Mouse (Mus musculus): ENCODE measurements around the gene Daw1. TPM values are rescaled to one million over a fixed set of nuclear protein-coding genes. Genes with fewer than 3 reads are reported as not detected.

Gene Daw1
- polyA plus RNA-seq, 1 experiment, result not detected

DNA sequence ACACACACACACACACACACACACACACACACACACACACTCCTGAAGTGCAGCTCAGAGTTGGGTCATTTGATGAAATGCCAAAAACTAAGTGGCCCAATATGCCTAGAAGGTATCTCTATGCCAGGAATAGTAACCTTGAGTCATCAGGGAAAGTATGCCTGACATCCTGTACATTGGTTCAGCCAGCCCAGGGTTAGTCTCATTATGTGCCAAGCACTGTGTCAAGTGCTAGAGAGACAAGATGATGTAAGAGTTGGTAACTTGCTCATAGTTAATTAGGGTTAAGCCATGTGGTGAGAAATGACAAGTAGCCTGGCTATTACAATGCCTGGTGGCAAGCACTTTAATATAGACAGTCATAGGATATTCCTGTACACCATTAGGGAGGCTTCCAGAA, 39.6 kb upstream of the Daw1 start:
- no peaks in the 10 kb centered on the region for H3K36me3 ChIP-seq (ENCODE audit: control insufficient read depth, insufficient read depth, low read length, poor library complexity, severe bottlenecking)
- H3K9me3 ChIP-seq (replicated peaks; ENCODE audit: control insufficient read depth, insufficient read depth, low read length, poor library complexity, severe bottlenecking), result no peaks in the 10 kb centered on the region
- no peaks in the 10 kb centered on the region for H3K4me1 ChIP-seq (ENCODE audit: control insufficient read depth, insufficient read depth, low read length)
- H3K9ac ChIP-seq (ENCODE audit: low read depth, poor library complexity, severe bottlenecking), result no peak overlapping the region
- no peak overlapping the region for H3K4me3 ChIP-seq (ENCODE audit: low read depth, low read length)
- TF ChIP-seq EP300 (IDR thresholded peaks at IDR 0.05; ENCODE audit: insufficient read depth, low read depth, low read length) (no peak), POLR2A (IDR thresholded peaks at IDR 0.05; ENCODE audit: insufficient read depth, low read length) (no peak), CTCF (IDR thresholded peaks at IDR 0.05; ENCODE audit: low read depth, low read length) (no peak)
- no peaks in the 10 kb centered on the region for H3K27me3 ChIP-seq (ENCODE audit: control insufficient read depth, insufficient read depth, low read length, poor library complexity, severe bottlenecking)
- H3K27ac ChIP-seq (ENCODE audit: insufficient read depth, low read length), result no peak overlapping the region

GRCm38 (mm10) chr1:83120312-83120711, 39.2 kb upstream of the Daw1 start:
- TF ChIP-seq POLR2A (IDR thresholded peaks at IDR 0.05; ENCODE audit: insufficient read depth, low read length) (no peak), CTCF (IDR thresholded peaks at IDR 0.05; ENCODE audit: low read depth, low read length) (no peak), EP300 (IDR thresholded peaks at IDR 0.05; ENCODE audit: insufficient read depth, low read depth, low read length) (no peak)

GRCm38 (mm10) chr1:83123201-83123600, 36.4 kb upstream of the Daw1 start:
- H3K9me3 ChIP-seq (replicated peaks; ENCODE audit: control insufficient read depth, insufficient read depth, low read length, poor library complexity, severe bottlenecking), result no peaks in the 10 kb centered on the region
- H3K4me3 ChIP-seq (ENCODE audit: low read depth, low read length), result no peak overlapping the region
- no peaks in the 10 kb centered on the region for H3K4me1 ChIP-seq (ENCODE audit: control insufficient read depth, insufficient read depth, low read length)
- H3K27ac ChIP-seq (ENCODE audit: insufficient read depth, low read length), result no peak overlapping the region
- no peaks in the 10 kb centered on the region for H3K36me3 ChIP-seq (ENCODE audit: control insufficient read depth, insufficient read depth, low read length, poor library complexity, severe bottlenecking)
- TF ChIP-seq POLR2A (IDR thresholded peaks at IDR 0.05; ENCODE audit: insufficient read depth, low read length) (no peak), CTCF (IDR thresholded peaks at IDR 0.05; ENCODE audit: low read depth, low read length) (no peak), EP300 (IDR thresholded peaks at IDR 0.05; ENCODE audit: insufficient read depth, low read depth, low read length) (no peak)
- no peak overlapping the region for H3K9ac ChIP-seq (ENCODE audit: low read depth, poor library complexity, severe bottlenecking)
- no peaks in the 10 kb centered on the region for H3K27me3 ChIP-seq (ENCODE audit: control insufficient read depth, insufficient read depth, low read length, poor library complexity, severe bottlenecking)

More at GRCm38 (mm10) chr1:83120312-83120711, 39.2 kb upstream of the Daw1 start:
- Histone ChIP-seq H3K27me3 (ENCODE audit: control insufficient read depth, insufficient read depth, low read length, poor library complexity, severe bottlenecking) (no peaks in the 10 kb centered on the region), H3K36me3 (ENCODE audit: control insufficient read depth, insufficient read depth, low read length, poor library complexity, severe bottlenecking) (no peaks in the 10 kb centered on the region), H3K27ac (ENCODE audit: insufficient read depth, low read length) (no peak overlapping the region), H3K9me3 (replicated peaks; ENCODE audit: control insufficient read depth, insufficient read depth, low read length, poor library complexity, severe bottlenecking) (no peaks in the 10 kb centered on the region), H3K4me1 (ENCODE audit: control insufficient read depth, insufficient read depth, low read length) (no peaks in the 10 kb centered on the region), H3K4me3 (ENCODE audit: low read depth, low read length) (no peak overlapping the region), H3K9ac (ENCODE audit: low read depth, poor library complexity, severe bottlenecking) (no peak overlapping the region)

DNA sequence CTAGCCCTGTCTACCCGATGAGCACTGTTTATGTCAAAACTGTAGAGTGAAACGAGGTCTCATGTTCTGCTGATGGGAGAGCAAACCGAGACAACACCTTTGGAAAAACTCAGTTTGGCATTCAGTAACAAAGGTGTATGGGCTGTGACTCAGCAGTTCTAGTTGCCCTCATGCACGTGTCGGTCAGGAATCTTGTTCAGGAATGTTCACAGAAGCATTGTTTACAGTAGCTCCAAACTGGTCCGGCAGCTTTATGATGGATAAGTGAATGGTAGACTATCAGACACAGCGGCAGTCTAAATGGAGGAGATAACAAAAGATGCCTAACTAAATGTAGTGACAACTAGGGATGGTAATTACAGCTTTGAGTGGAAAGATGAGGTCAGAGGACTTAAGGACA, 23.7 kb upstream of the Daw1 start:
- H3K27me3 ChIP-seq (ENCODE audit: control insufficient read depth, insufficient read depth, low read length, poor library complexity, severe bottlenecking), result no peaks in the 10 kb centered on the region
- H3K4me1 ChIP-seq (ENCODE audit: control insufficient read depth, insufficient read depth, low read length), result no peaks in the 10 kb centered on the region
- H3K9me3 ChIP-seq (replicated peaks; ENCODE audit: control insufficient read depth, insufficient read depth, low read length, poor library complexity, severe bottlenecking), result no peaks in the 10 kb centered on the region
- no peak overlapping the region for H3K27ac ChIP-seq (ENCODE audit: insufficient read depth, low read length)
- H3K4me3 ChIP-seq (ENCODE audit: low read depth, low read length), result no peak overlapping the region
- no peak overlapping the region for H3K9ac ChIP-seq (ENCODE audit: low read depth, poor library complexity, severe bottlenecking)
- H3K36me3 ChIP-seq (ENCODE audit: control insufficient read depth, insufficient read depth, low read length, poor library complexity, severe bottlenecking), result no peaks in the 10 kb centered on the region
- TF ChIP-seq CTCF (IDR thresholded peaks at IDR 0.05; ENCODE audit: low read depth, low read length) (no peak), POLR2A (IDR thresholded peaks at IDR 0.05; ENCODE audit: insufficient read depth, low read length) (no peak), EP300 (IDR thresholded peaks at IDR 0.05; ENCODE audit: insufficient read depth, low read depth, low read length) (no peak)

GRCm38 (mm10) chr1:83137847-83138246, 21.7 kb upstream of the Daw1 start:
- no peak for TF ChIP-seq POLR2A (IDR thresholded peaks at IDR 0.05; ENCODE audit: insufficient read depth, low read length)
- TF ChIP-seq EP300 (IDR thresholded peaks at IDR 0.05; ENCODE audit: insufficient read depth, low read depth, low read length), result no peak
- TF ChIP-seq CTCF (IDR thresholded peaks at IDR 0.05; ENCODE audit: low read depth, low read length), result no peak
- H3K4me3 ChIP-seq (ENCODE audit: low read depth, low read length), result no peak overlapping the region

GRCm38 (mm10) chr1:83138721-83139120, 20.8 kb upstream of the Daw1 start:
- no peak for TF ChIP-seq EP300 (IDR thresholded peaks at IDR 0.05; ENCODE audit: insufficient read depth, low read depth, low read length)
- no peak for TF ChIP-seq POLR2A (IDR thresholded peaks at IDR 0.05; ENCODE audit: insufficient read depth, low read length)
- peak; percentile 21 for TF ChIP-seq CTCF (IDR thresholded peaks at IDR 0.05; ENCODE audit: low read depth, low read length)
- H3K4me3 ChIP-seq (ENCODE audit: low read depth, low read length), result no peak overlapping the region
- no peaks in the 10 kb centered on the region for H3K27me3 ChIP-seq (ENCODE audit: control insufficient read depth, insufficient read depth, low read length, poor library complexity, severe bottlenecking)
- no peaks in the 10 kb centered on the region for H3K9me3 ChIP-seq (replicated peaks; ENCODE audit: control insufficient read depth, insufficient read depth, low read length, poor library complexity, severe bottlenecking)
- H3K4me1 ChIP-seq (ENCODE audit: control insufficient read depth, insufficient read depth, low read length), result no peaks in the 10 kb centered on the region
- H3K36me3 ChIP-seq (ENCODE audit: control insufficient read depth, insufficient read depth, low read length, poor library complexity, severe bottlenecking), result no peaks in the 10 kb centered on the region
- H3K9ac ChIP-seq (ENCODE audit: low read depth, poor library complexity, severe bottlenecking), result no peak overlapping the region
- H3K27ac ChIP-seq (ENCODE audit: insufficient read depth, low read length), result no peak overlapping the region

More at GRCm38 (mm10) chr1:83137847-83138246, 21.7 kb upstream of the Daw1 start:
- Histone ChIP-seq H3K36me3 (ENCODE audit: control insufficient read depth, insufficient read depth, low read length, poor library complexity, severe bottlenecking) (no peaks in the 10 kb centered on the region), H3K4me1 (ENCODE audit: control insufficient read depth, insufficient read depth, low read length) (no peaks in the 10 kb centered on the region), H3K9me3 (replicated peaks; ENCODE audit: control insufficient read depth, insufficient read depth, low read length, poor library complexity, severe bottlenecking) (no peaks in the 10 kb centered on the region), H3K9ac (ENCODE audit: low read depth, poor library complexity, severe bottlenecking) (no peak overlapping the region), H3K27ac (ENCODE audit: insufficient read depth, low read length) (no peak overlapping the region), H3K27me3 (ENCODE audit: control insufficient read depth, insufficient read depth, low read length, poor library complexity, severe bottlenecking) (no peaks in the 10 kb centered on the region)

Data from ES-Bruce4 (cell line).